Mouse (Mus musculus) heart, embryonic 12.5 days (tissue): Measurements from ENCODE around the gene Fbxo17. TPM values are rescaled to one million over a fixed set of nuclear protein-coding genes. Genes with fewer than 3 reads are reported as not detected.
A peak's percentile ranks its signal among the peaks of the same experiment; 100 is the strongest.

Experiments
- ATAC-seq: fragments of 200-750 bp; cut with Nextera tagmentation; 2 replicates; pipeline ENCODE4 v1.8.0; 2017; ENCODE audit warnings: moderate TSS enrichment, moderate library complexity; ENCODE audit not compliant: insufficient number of reproducible peaks, low FRiP score
- H3K27ac ChIP-seq: fragments of 300-500 bp; sonication (generic); 2 replicates; pipeline ENCODE4 v1.5.1; 2016; ENCODE audit warnings: mild to moderate bottlenecking, moderate library complexity; ENCODE audit not compliant: poor library complexity, severe bottlenecking
- H3K27me3 ChIP-seq: fragments of 300-500 bp; sonication (generic); replicated peaks from 2 replicates; pipeline ENCODE4 v1.6.1; 2016; ENCODE audit warnings: mild to moderate bottlenecking, moderate library complexity
- H3K36me3 ChIP-seq: fragments of 300-500 bp; sonication (generic); 2 replicates; pipeline ENCODE4 v1.6.1; 2016; ENCODE audit warnings: mild to moderate bottlenecking, moderate library complexity
- H3K4me1 ChIP-seq: fragments of 300-500 bp; sonication (generic); replicated peaks from 2 replicates; pipeline ENCODE4 v1.6.1; 2016; ENCODE audit warnings: mild to moderate bottlenecking
- H3K4me2 ChIP-seq: fragments of 300-500 bp; sonication (generic); 2 replicates; pipeline ENCODE4 v1.6.1; 2016; ENCODE audit warnings: mild to moderate bottlenecking, moderate library complexity
- H3K4me3 ChIP-seq: fragments of 300-500 bp; sonication (generic); 2 replicates; pipeline ENCODE4 v1.5.1; 2016; ENCODE audit warnings: mild to moderate bottlenecking
- H3K9ac ChIP-seq: fragments of 300-500 bp; sonication (generic); 2 replicates; pipeline ENCODE4 v1.6.1; 2016; ENCODE audit warnings: mild to moderate bottlenecking, moderate library complexity
- H3K9me3 ChIP-seq: fragments of 300-500 bp; sonication (generic); replicated peaks from 2 replicates; pipeline ENCODE4 v1.6.1; 2016; ENCODE audit warnings: mild to moderate bottlenecking, moderate library complexity
- WGBS: fragments of 180-500 bp; shearing (Covaris S2); methylation state at CpG from one replicate; pipeline ENCODE4 v1.1.7; 2016; 5-methylcytosine and 5-hydroxymethylcytosine counted together
- polyA plus RNA-seq: library from polyadenylated mRNA; unstranded; fragments of >200 nt; fragmentation: Nextera tagmentation; extraction: Ambion mirVana; gene quantifications from 2 replicates; pipeline ENCODE4 v1.2.1, GENCODE M21; 2016

The Fbxo17 gene
- polyA plus RNA-seq, 1 experiment from 2014 or later = 9.9 TPM

DNA sequence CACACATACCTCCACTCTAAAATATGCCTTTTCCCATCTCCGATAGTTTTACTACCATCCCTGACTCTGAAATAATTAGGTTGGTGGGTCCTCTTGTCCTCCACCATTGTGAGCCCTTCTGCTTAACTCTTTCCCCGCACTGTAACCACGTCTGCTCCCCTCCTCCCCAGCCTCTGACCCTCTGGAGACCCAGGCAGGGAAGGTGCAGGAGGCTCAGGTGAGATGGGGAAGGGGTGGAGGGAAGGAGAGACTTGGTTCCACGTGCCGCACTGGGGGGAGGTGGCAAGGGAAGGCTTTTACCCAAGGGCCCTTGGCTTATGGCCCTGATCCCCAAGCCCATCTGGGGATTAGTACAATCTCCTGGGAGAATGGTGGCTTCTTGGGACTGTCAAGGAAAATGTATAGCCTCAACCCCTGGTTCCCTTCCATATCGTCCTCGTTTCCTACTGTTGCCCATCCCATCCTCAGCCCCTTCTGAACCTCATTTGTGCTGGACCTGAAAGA lies 50.9 kb downstream of the Fbxo17 start, which contains the start of gene Nfkbib:
Gene Nfkbib, minus strand, starts transcription at position 51 of the 504 bp plus-strand sequence.
- Histone ChIP-seq H3K27ac (no peak within 1 kb of the TSS), H3K36me3 (peaks cover 6% of the 10 kb centered on the region; the same call in 1 of the 2 replicates), H3K4me2 (peak within 1 kb of the TSS; percentile 71), H3K4me1 (peaks cover 21% of the 10 kb centered on the region), H3K27me3 (no peaks in the 10 kb centered on the region), H3K4me3 (peak within 1 kb of the TSS; percentile 79), H3K9me3 (no peaks in the 10 kb centered on the region), H3K9ac (peak within 1 kb of the TSS; percentile 80)
- no peak for ATAC-seq
- 68% methylated on average over 7 of the region's 7 CpGs for WGBS

DNA sequence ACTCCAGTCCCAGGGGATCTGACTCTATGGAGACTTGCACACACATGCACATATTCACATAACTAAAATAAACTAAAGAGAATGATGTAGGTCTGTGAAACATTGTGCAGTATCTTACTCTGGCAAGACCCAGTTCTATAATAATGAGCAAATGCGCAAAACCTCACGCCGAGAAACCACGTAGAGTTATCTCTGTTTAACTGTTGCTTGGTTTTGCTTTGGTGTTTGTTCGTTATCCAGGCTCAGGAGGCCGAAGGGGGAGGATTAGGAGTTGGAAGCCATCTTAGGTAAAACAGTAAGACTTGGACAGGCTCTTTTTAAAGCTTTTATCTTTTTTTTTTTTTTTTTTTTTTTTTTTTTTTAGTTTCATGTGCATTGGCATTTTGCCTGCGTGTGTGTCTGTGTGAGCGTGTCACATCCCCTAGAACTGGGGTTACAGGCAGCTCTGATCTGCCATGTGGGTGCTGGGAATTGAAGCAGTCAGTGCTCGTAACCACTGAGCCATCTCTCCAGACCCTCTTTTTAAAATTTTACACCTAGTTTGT lies 52.9 kb downstream of the Fbxo17 start:
- no peak overlapping the region for H3K27ac ChIP-seq
- ATAC-seq = no peak
- 90% methylated on average over 9 of the region's 9 CpGs for WGBS
- no peaks in the 10 kb centered on the region for H3K27me3 ChIP-seq
- no peaks in the 10 kb centered on the region for H3K9me3 ChIP-seq
- H3K4me1 ChIP-seq = peaks cover 24% of the 10 kb centered on the region
- H3K4me2 ChIP-seq = no peak overlapping the region
- no peak overlapping the region for H3K9ac ChIP-seq
- H3K36me3 ChIP-seq = 0 out of 2 replicates have a peak, but pooled peaks cover 4% of the 10 kb centered on the region
- H3K4me3 ChIP-seq = no peak overlapping the region

DNA sequence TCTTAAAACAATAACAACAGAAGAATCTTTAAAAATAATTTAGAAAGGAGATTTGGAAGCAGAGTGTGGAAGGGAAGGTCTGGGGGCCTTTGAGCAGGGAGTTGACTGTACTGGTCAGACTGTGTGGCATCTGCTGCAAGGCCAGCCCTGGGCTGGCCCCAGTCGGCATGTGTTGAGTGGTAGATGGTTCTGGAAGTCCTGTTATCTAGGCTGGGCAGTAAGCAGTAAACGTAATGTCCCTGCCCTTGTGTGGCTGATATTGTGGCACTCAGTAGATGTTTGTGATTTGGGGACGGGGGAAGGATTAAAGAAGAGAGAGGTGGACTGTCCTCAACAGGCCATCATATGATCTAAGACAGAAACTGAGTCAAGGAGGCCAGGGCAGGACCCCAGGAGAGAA lies 53.7 kb downstream of the Fbxo17 start:
- Histone ChIP-seq H3K4me2 (no peak overlapping the region), H3K27me3 (no peaks in the 10 kb centered on the region), H3K27ac (no peak overlapping the region), H3K36me3 (0 out of 2 replicates have a peak, but pooled peaks cover 8% of the 10 kb centered on the region), H3K4me3 (no peak overlapping the region), H3K4me1 (peaks cover 17% of the 10 kb centered on the region), H3K9ac (no peak overlapping the region), H3K9me3 (no peaks in the 10 kb centered on the region)
- WGBS = 72% methylated on average over 3 of the region's 3 CpGs
- no peak for ATAC-seq

DNA sequence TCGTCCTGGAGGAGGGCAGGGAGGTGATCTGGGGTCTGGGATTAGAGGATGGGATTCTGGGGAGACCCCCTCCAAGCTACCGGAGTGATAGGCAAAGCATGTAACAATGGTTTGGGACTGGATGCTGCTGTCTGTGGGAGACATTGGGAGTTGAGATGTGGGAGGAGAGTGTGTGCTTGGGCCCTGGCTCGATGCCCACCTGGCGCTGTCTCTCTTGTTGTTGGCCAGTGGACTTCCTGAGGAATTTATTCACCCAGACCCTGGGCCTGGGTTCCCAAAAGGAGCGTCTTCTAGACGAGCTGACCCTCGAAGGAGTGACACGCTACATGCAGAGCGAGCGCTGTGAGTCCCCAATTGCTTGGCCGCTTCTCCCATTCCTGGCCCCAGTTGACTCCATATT lies 55.3 kb downstream of the Fbxo17 start:
- WGBS = 90% methylated on average over 11 of the region's 11 CpGs
- peaks cover 11% of the 10 kb centered on the region for H3K4me1 ChIP-seq

DNA sequence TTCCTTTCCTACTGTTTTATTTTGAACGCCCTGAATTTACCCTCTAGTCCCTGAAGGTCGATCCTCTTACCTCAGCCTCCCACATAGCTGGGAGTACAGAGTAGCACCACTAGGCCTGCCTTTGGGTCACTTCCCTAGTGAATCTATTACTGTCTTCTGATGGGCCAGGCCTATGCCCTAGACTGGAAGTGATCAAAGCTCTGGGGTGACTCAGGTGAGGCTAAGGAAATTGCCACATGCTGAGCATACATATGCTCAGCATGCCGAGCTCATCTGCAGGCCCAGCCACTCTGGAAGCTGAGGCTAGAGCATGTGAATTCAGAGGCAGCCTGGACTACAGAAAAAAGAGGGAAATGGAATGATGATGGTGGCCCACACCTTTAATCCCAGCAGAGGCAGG lies 56.6 kb downstream of the Fbxo17 start:
- 64% methylated on average over 3 of the region's 3 CpGs for WGBS
- H3K27me3 ChIP-seq = no peaks in the 10 kb centered on the region
- no peak overlapping the region for H3K4me2 ChIP-seq
- H3K4me3 ChIP-seq = no peak overlapping the region
- H3K4me1 ChIP-seq = peaks cover 3% of the 10 kb centered on the region; the same call in 1 of the 2 replicates
- H3K9ac ChIP-seq = no peak overlapping the region
- no peaks in the 10 kb centered on the region for H3K9me3 ChIP-seq
- no peak overlapping the region for H3K27ac ChIP-seq
- no peak for ATAC-seq
- 0 out of 2 replicates have a peak, but pooled peaks cover 10% of the 10 kb centered on the region for H3K36me3 ChIP-seq

More for the DNA sequence above, 55.3 kb downstream of the Fbxo17 start:
- Histone ChIP-seq H3K27me3 (no peaks in the 10 kb centered on the region), H3K4me3 (no peak overlapping the region), H3K27ac (no peak overlapping the region), H3K9ac (no peak overlapping the region), H3K4me2 (no peak overlapping the region), H3K36me3 (0 out of 2 replicates have a peak, but pooled peaks cover 10% of the 10 kb centered on the region), H3K9me3 (no peaks in the 10 kb centered on the region)
- no peak for ATAC-seq

DNA sequence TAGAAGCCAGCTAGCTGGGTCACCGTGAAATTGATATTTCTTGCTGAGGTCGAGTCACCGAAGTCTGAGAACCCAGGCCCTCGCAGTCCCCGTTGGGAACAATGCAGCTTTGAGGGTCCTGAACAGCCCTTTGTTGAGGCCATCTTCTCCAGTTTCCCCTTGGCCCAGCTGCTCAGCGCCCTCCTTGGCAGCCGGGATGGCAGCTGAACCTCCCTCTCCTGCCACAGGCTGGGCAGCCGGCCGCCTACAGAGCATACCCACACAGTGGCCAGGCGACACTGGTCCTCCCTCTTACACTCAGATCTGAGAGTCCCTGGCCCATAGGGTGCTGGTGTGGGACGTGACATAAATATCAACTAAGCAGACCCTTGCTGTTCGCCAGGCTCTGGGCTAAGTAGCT lies 57.6 kb downstream of the Fbxo17 start:
- Histone ChIP-seq H3K9ac (no peak overlapping the region), H3K9me3 (no peaks in the 10 kb centered on the region), H3K27me3 (no peaks in the 10 kb centered on the region), H3K27ac (no peak overlapping the region), H3K4me2 (no peak overlapping the region), H3K4me1 (peaks cover 3% of the 10 kb centered on the region; the same call in 1 of the 2 replicates), H3K4me3 (no peak overlapping the region), H3K36me3 (peaks cover 14% of the 10 kb centered on the region; the same call in 1 of the 2 replicates)
- no peak for ATAC-seq
- 73% methylated on average over 12 of the region's 12 CpGs for WGBS

DNA sequence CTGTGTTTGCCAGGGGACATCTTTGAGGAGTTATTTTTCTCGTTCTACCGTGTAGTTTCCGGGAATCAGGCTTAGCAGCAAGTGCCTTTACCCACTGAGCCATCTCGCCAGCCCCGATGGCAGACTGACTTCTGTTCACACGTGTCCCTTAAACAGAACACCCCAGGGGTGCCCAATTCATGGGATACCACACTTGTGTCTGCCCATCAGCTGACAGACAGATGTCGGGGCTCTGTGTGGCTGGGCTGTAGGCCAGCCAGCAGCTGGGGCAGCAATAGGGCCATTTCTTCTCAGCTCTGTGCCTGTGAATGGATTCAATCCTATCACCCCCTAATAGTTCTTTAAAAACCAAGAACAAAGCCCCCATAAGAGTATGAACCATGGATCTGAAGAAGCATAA lies 58.5 kb downstream of the Fbxo17 start:
- H3K4me1 ChIP-seq = peaks cover 4% of the 10 kb centered on the region
- no peaks in the 10 kb centered on the region for H3K27me3 ChIP-seq
- H3K27ac ChIP-seq = no peak overlapping the region
- peaks cover 14% of the 10 kb centered on the region; the same call in 1 of the 2 replicates for H3K36me3 ChIP-seq
- ATAC-seq = no peak
- H3K4me3 ChIP-seq = no peak overlapping the region
- H3K9me3 ChIP-seq = no peaks in the 10 kb centered on the region
- 88% methylated on average over 7 of the region's 7 CpGs for WGBS
- H3K4me2 ChIP-seq = no peak overlapping the region
- H3K9ac ChIP-seq = no peak overlapping the region

DNA sequence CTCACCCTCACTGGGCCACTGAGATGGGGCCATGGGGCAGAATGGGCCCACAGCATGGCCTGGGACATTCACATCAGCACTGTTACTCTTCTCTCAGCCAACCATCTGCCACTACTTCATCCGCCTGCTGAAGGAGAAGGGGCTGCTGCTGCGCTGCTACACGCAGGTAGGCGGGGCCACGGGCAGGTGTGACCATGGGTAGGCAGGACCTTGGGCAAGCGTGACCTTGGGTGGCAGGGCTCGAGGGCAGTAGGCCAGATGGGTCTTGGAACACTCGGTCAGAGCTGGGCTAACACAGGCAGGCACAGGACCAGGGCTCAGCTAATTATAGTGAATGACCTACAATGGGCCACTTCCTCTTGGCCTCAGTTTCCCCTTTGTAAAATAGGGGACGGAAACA lies 62.2 kb downstream of the Fbxo17 start:
- Histone ChIP-seq H3K9ac (no peak overlapping the region), H3K9me3 (no peaks in the 10 kb centered on the region), H3K27ac (no peak overlapping the region), H3K4me2 (no peak overlapping the region), H3K27me3 (no peaks in the 10 kb centered on the region), H3K4me3 (no peak overlapping the region), H3K4me1 (peaks cover 26% of the 10 kb centered on the region), H3K36me3 (peaks cover 21% of the 10 kb centered on the region)
- WGBS = 85% methylated on average over 9 of the region's 9 CpGs
- ATAC-seq = no peak

DNA sequence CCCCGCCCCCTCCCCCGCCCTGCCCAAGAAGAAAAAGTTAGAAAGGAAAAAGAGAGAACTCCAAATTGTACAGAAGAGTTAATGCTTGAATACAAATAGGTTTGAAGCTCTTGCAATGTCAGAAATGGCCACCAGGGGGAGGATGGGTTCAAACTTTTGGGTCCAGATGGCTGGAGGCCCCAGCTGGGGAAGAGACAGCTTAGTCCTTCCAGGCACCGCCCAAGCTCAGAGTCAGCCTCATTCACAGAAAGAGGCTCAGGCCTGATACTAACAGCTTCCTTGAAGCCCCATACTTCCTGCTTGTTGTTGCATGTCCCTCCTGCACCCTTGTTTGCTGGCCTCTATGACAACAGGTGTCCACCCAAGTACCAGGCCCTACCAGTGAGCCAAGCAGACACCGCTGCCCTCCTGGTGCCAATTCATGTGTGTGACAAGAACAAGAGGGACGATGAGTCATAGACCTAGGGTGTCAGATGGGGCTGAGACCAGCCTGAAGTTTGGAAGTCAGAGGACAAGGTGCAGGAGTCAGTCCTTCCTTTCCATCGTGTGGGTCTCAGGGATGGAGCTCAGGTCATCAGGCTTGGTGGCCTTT lies 63.6 kb downstream of the Fbxo17 start:
- Histone ChIP-seq H3K4me2 (no peak overlapping the region), H3K27me3 (no peaks in the 10 kb centered on the region), H3K27ac (no peak overlapping the region), H3K4me1 (peaks cover 26% of the 10 kb centered on the region), H3K9ac (no peak overlapping the region), H3K9me3 (no peaks in the 10 kb centered on the region), H3K4me3 (no peak overlapping the region), H3K36me3 (peaks cover 30% of the 10 kb centered on the region)
- 0 out of 2 replicates have a peak, but pooled peaks have one; percentile 42 for ATAC-seq
- WGBS = 47% methylated on average over 6 of the region's 6 CpGs

DNA sequence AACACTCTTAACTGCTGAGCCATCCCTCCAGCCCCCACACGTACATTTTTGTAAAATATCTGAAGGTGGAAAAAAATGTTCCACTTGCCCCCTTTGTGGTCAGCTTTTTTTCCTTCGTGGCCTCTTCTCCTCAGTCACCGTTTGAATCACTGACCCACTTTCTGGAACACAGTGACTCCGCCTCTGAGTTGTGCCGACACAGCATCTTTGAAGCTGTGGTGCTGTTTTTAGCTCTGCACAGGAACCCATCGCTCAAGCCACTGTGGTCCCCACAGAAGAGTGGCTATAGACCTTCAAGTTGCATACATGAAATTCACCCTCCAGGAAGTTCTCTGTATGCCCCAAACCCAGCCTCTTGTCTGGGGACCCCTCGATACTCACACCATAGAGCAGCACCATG lies 64.3 kb downstream of the Fbxo17 start:
- WGBS = 65% methylated on average over 7 of the region's 7 CpGs
- H3K4me3 ChIP-seq = no peak overlapping the region
- H3K4me1 ChIP-seq = peaks cover 26% of the 10 kb centered on the region
- H3K4me2 ChIP-seq = no peak overlapping the region
- H3K27me3 ChIP-seq = no peaks in the 10 kb centered on the region
- peaks cover 35% of the 10 kb centered on the region for H3K36me3 ChIP-seq
- no peak for ATAC-seq
- no peak overlapping the region for H3K27ac ChIP-seq
- no peaks in the 10 kb centered on the region for H3K9me3 ChIP-seq
- no peak overlapping the region for H3K9ac ChIP-seq

DNA sequence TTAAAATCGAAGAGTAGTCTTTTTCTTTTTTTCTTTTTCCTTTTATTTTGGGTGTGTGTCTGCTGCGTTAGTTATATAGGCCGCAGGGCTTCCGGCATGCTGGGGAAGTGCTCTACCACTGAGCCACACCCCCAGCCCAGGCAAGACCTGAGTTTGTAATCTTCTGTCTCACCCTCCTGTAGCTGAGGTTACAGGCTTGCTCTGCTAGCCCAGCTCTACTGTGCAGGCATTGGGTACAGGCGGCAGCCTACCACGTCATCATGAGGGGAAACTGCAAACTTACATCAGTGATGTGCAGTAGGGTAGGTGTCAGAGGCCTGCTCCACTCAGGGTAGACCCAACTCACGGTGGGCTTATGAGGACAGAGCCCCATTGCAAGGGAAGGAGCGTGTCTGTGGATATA lies 64.7 kb downstream of the Fbxo17 start:
- WGBS = 89% methylated on average over 8 of the region's 8 CpGs
- no peak overlapping the region for H3K4me2 ChIP-seq
- H3K27me3 ChIP-seq = no peaks in the 10 kb centered on the region
- H3K36me3 ChIP-seq = peaks cover 36% of the 10 kb centered on the region
- no peak for ATAC-seq
- H3K9me3 ChIP-seq = no peaks in the 10 kb centered on the region
- no peak overlapping the region for H3K4me3 ChIP-seq
- H3K9ac ChIP-seq = 0 out of 2 replicates have a peak overlapping the region, but pooled peaks have one; percentile 13
- H3K27ac ChIP-seq = no peak overlapping the region
- H3K4me1 ChIP-seq = peaks cover 26% of the 10 kb centered on the region
